In genomic region chr13:24393055-24393454, GRCm38 (mm10) we compare ENCODE assay signal across 10 mouse cellular contexts.
DNase-seq lines count a peak whose midpoint lies in the region; ATAC-seq and TF ChIP-seq lines count a peak whose summit lies in the region.
"Had no signal": no experiment of that assay in that cellular context is flagged by ENCODE, and none has a peak within 500 bp of the region (broad histone marks: within the 10 kb centered on the region; RNA-seq: fewer than 3 reads in every experiment).

No protein-coding gene starts in this region.

- no peak for ATAC-seq in forebrain, postnatal 0 days
- ATAC-seq in liver, embryonic 12.5 days: peak; percentile 70

- H3K4me3 ChIP-seq in forebrain, postnatal 0 days (ENCODE audit: low read depth, low read length): no peak overlapping the region
- no peak overlapping the region for H3K4me3 ChIP-seq in forebrain, embryonic 10.5 days
- H3K4me3 ChIP-seq in liver, embryonic 12.5 days: no peak overlapping the region
- H3K4me3 ChIP-seq: hindbrain, embryonic 15.5 days; lung, embryonic 15.5 days had no signal

- no peaks in the 10 kb centered on the region for H3K4me1 ChIP-seq in forebrain, postnatal 0 days (ENCODE audit: insufficient read depth)
- peaks cover 7% of the 10 kb centered on the region; the same call in 1 of the 2 replicates for H3K4me1 ChIP-seq in forebrain, embryonic 10.5 days
- peaks cover 18% of the 10 kb centered on the region for H3K4me1 ChIP-seq in liver, embryonic 12.5 days
- H3K4me1 ChIP-seq: lung, embryonic 15.5 days had no signal

- H3K9me3 ChIP-seq in forebrain, postnatal 0 days (ENCODE audit: low read length): no peaks in the 10 kb centered on the region
- no peaks in the 10 kb centered on the region for H3K9me3 ChIP-seq in forebrain, embryonic 10.5 days
- no peaks in the 10 kb centered on the region for H3K9me3 ChIP-seq in liver, embryonic 12.5 days (replicated peaks)
- H3K9me3 ChIP-seq: hindbrain, embryonic 15.5 days; lung, embryonic 15.5 days had no signal

- H3K36me3 ChIP-seq in forebrain, postnatal 0 days (ENCODE audit: insufficient read depth): no peaks in the 10 kb centered on the region
- no peaks in the 10 kb centered on the region for H3K36me3 ChIP-seq in forebrain, embryonic 10.5 days (replicated peaks)
- no peaks in the 10 kb centered on the region for H3K36me3 ChIP-seq in liver, embryonic 12.5 days
- H3K36me3 ChIP-seq: hindbrain, embryonic 15.5 days; lung, embryonic 15.5 days had no signal

- no peak overlapping the region for H3K27ac ChIP-seq in forebrain, postnatal 0 days (ENCODE audit: low read depth, low read length)
- no peak overlapping the region for H3K27ac ChIP-seq in forebrain, embryonic 10.5 days
- 0 out of 2 replicates have a peak overlapping the region, but pooled peaks have one; percentile 32 for H3K27ac ChIP-seq in liver, embryonic 12.5 days
- H3K27ac ChIP-seq: hindbrain, embryonic 15.5 days; lung, embryonic 15.5 days had no signal

- DNase-seq in forebrain, postnatal 0 days: peak; percentile 27
- no peak for DNase-seq in forebrain, embryonic 10.5 days (ENCODE audit: extremely low spot score, low spot score)
- DNase-seq in retina, postnatal 1 day: peak; percentile 23
- no peak for DNase-seq in retina, embryonic 14.5 days (ENCODE audit: low spot score)
- peak; percentile 56 for DNase-seq in thymus, postnatal 14 days
- DNase-seq in frontal cortex, postnatal 14 days (ENCODE audit: low spot score in 2 of 2): no peak
- no peak for DNase-seq in layer of hippocampus, postnatal 36 days

- no peaks in the 10 kb centered on the region for H3K27me3 ChIP-seq in forebrain, postnatal 0 days (ENCODE audit: insufficient read depth, low read length)
- H3K27me3 ChIP-seq in forebrain, embryonic 10.5 days (ENCODE audit: poor library complexity, severe bottlenecking): no peaks in the 10 kb centered on the region
- H3K27me3 ChIP-seq in liver, embryonic 12.5 days (replicated peaks): no peaks in the 10 kb centered on the region
- H3K27me3 ChIP-seq: hindbrain, embryonic 15.5 days; lung, embryonic 15.5 days had no signal

- TF ChIP-seq CTCF in forebrain, postnatal 0 days (IDR thresholded peaks at IDR 0.05; ENCODE audit: low read depth): no peak

- no peak overlapping the region for H3K4me2 ChIP-seq in forebrain, postnatal 0 days (ENCODE audit: low read depth)
- peak overlapping the region; percentile 25; the same call in 1 of the 2 replicates for H3K4me2 ChIP-seq in liver, embryonic 12.5 days
- H3K4me2 ChIP-seq: hindbrain, embryonic 15.5 days; lung, embryonic 15.5 days had no signal

- WGBS in forebrain, postnatal 0 days: 29% methylated on average over 4 of the region's 4 CpGs
- 70% methylated on average over 4 of the region's 4 CpGs for WGBS in forebrain, embryonic 10.5 days
- WGBS in liver, embryonic 12.5 days (ENCODE audit: insufficient replicate concordance): 17% methylated on average over 4 of the region's 4 CpGs

- no peak overlapping the region for H3K9ac ChIP-seq in forebrain, postnatal 0 days
- 0 out of 2 replicates have a peak overlapping the region, but pooled peaks have one; percentile 31 for H3K9ac ChIP-seq in liver, embryonic 12.5 days
- H3K9ac ChIP-seq: hindbrain, embryonic 15.5 days; lung, embryonic 15.5 days had no signal

Comparison
In these comparisons a context has a peak if more than half of its experiments do, and no peak if none do; other contexts are left out.
1. DNase-seq: peak in forebrain, postnatal 0 days (single experiment), retina, postnatal 1 day (single experiment) and thymus, postnatal 14 days (single experiment); none in forebrain, embryonic 10.5 days (single experiment), retina, embryonic 14.5 days (single experiment), frontal cortex, postnatal 14 days (0 of 2) and layer of hippocampus, postnatal 36 days (0 of 2).